9 mouse cellular contexts compared by ENCODE assay signal in genomic region chr9:9051184-9051583, GRCm38 (mm10).
DNase-seq lines count a peak whose midpoint lies in the region; ATAC-seq lines count a peak whose summit lies in the region.
"Had no signal": no experiment of that assay in that cellular context is flagged by ENCODE, and none has a peak within 500 bp of the region (broad histone marks: within the 10 kb centered on the region; RNA-seq: fewer than 3 reads in every experiment).

No protein-coding gene starts in this region.

- ATAC-seq in intestine, embryonic 14.5 days (replicated peaks; ENCODE audit: low FRiP score, low TSS enrichment, low read depth): 0 out of 2 replicates have a peak, but pooled peaks have one; percentile 32
- ATAC-seq in intestine, embryonic 15.5 days: no peak
- peak; percentile 73 for ATAC-seq in midbrain, embryonic 11.5 days (ENCODE audit: low FRiP score)
- no peak for ATAC-seq in inflammation-experienced regulatory T-cells, adult 6 months
- no peak for ATAC-seq in megakaryocyte-erythroid progenitor cell, adult 5-6 weeks (replicated peaks; ENCODE audit: low FRiP score, low TSS enrichment, poor library complexity, severe bottlenecking)

- H3K4me1 ChIP-seq in intestine, embryonic 14.5 days (replicated peaks; ENCODE audit: control insufficient read depth, insufficient read depth, low read length): no peaks in the 10 kb centered on the region
- H3K4me1 ChIP-seq in intestine, embryonic 15.5 days (replicated peaks): no peaks in the 10 kb centered on the region
- no peaks in the 10 kb centered on the region for H3K4me1 ChIP-seq in midbrain, embryonic 11.5 days (ENCODE audit: control insufficient read depth, insufficient read depth, low read length)
- H3K4me1 ChIP-seq: stomach, embryonic 15.5 days had no signal

- peaks cover 8% of the 10 kb centered on the region; the same call in 1 of the 2 replicates for H3K36me3 ChIP-seq in intestine, embryonic 14.5 days (ENCODE audit: control insufficient read depth, insufficient read depth, low read length)
- H3K36me3 ChIP-seq in intestine, embryonic 15.5 days: no peaks in the 10 kb centered on the region
- H3K36me3 ChIP-seq in midbrain, embryonic 11.5 days (ENCODE audit: control insufficient read depth, insufficient read depth, low read length): no peaks in the 10 kb centered on the region
- H3K36me3 ChIP-seq: stomach, embryonic 15.5 days had no signal

- H3K9ac ChIP-seq in intestine, embryonic 14.5 days (ENCODE audit: low read length): no peak overlapping the region
- no peak overlapping the region for H3K9ac ChIP-seq in intestine, embryonic 15.5 days
- H3K9ac ChIP-seq in midbrain, embryonic 11.5 days (ENCODE audit: low read length): no peak overlapping the region
- H3K9ac ChIP-seq: stomach, embryonic 15.5 days had no signal

- H3K4me2 ChIP-seq in intestine, embryonic 14.5 days (ENCODE audit: low read length): no peak overlapping the region
- H3K4me2 ChIP-seq in intestine, embryonic 15.5 days (replicated peaks): no peak overlapping the region
- no peak overlapping the region for H3K4me2 ChIP-seq in midbrain, embryonic 11.5 days
- H3K4me2 ChIP-seq: stomach, embryonic 15.5 days had no signal

- H3K4me3 ChIP-seq in intestine, embryonic 14.5 days (ENCODE audit: low read depth, low read length): no peak overlapping the region
- H3K4me3 ChIP-seq in intestine, embryonic 15.5 days (replicated peaks): no peak overlapping the region
- no peak overlapping the region for H3K4me3 ChIP-seq in midbrain, embryonic 11.5 days (ENCODE audit: low read depth, low read length)
- H3K4me3 ChIP-seq: stomach, embryonic 15.5 days had no signal

- H3K27ac ChIP-seq in intestine, embryonic 14.5 days (ENCODE audit: low read depth): no peak overlapping the region
- H3K27ac ChIP-seq in intestine, embryonic 15.5 days: no peak overlapping the region
- no peak overlapping the region for H3K27ac ChIP-seq in midbrain, embryonic 11.5 days (ENCODE audit: low read depth, low read length)
- H3K27ac ChIP-seq: stomach, embryonic 15.5 days had no signal

- no peaks in the 10 kb centered on the region for H3K9me3 ChIP-seq in intestine, embryonic 14.5 days (ENCODE audit: control insufficient read depth, low read length)
- H3K9me3 ChIP-seq in intestine, embryonic 15.5 days: no peaks in the 10 kb centered on the region
- H3K9me3 ChIP-seq in midbrain, embryonic 11.5 days (ENCODE audit: control insufficient read depth, low read length): no peaks in the 10 kb centered on the region
- H3K9me3 ChIP-seq: stomach, embryonic 15.5 days had no signal

- no peaks in the 10 kb centered on the region for H3K27me3 ChIP-seq in intestine, embryonic 14.5 days (replicated peaks; ENCODE audit: control insufficient read depth, insufficient read depth, low read length)
- H3K27me3 ChIP-seq in intestine, embryonic 15.5 days (replicated peaks): no peaks in the 10 kb centered on the region
- H3K27me3 ChIP-seq in midbrain, embryonic 11.5 days (ENCODE audit: control insufficient read depth, insufficient read depth, low read length): no peaks in the 10 kb centered on the region
- H3K27me3 ChIP-seq: stomach, embryonic 15.5 days had no signal

- WGBS in intestine, embryonic 14.5 days: 56% methylated on average over 5 of the region's 5 CpGs
- 46% methylated on average over 5 of the region's 5 CpGs for WGBS in intestine, embryonic 15.5 days
- 48% methylated on average over 5 of the region's 5 CpGs for WGBS in midbrain, embryonic 11.5 days

- DNase-seq in intestine, embryonic 14.5 days (ENCODE audit: low spot score): no peak
- DNase-seq in R1 (ENCODE audit: low read depth, low spot score): peak; percentile 69
- peak; percentile 26 for DNase-seq in embryo, embryonic 11.5 days (ENCODE audit: low read depth, low spot score)
- DNase-seq in kidney, postnatal 14 days: peak; percentile 45
- DNase-seq in midbrain, embryonic 11.5 days (ENCODE audit: low spot score, missing footprints): peak; percentile 89

Comparison
In these comparisons a context has a peak if more than half of its experiments do, and no peak if none do; other contexts are left out.
1. ATAC-seq: peak in intestine, embryonic 14.5 days (single experiment) and midbrain, embryonic 11.5 days (single experiment); none in intestine, embryonic 15.5 days (single experiment), inflammation-experienced regulatory T-cells, adult 6 months (single experiment) and megakaryocyte-erythroid progenitor cell, adult 5-6 weeks (single experiment).